Mouse (Mus musculus): ENCODE results near the gene Snx21. TPM values are rescaled to one million over a fixed set of nuclear protein-coding genes. Genes with fewer than 3 reads are reported as not detected.

Gene Snx21
- polyA plus RNA-seq, 1 experiment from 2014 or later: 22.7 TPM

GRCm38 (mm10) chr2:164817703-164818102 lies 32.1 kb downstream of the Snx21 start:
- WGBS: 61% methylated on average over 5 of the region's 5 CpGs
- Histone ChIP-seq H3K4me1 (ENCODE audit: insufficient read depth, low read length) (peaks cover 15% of the 10 kb centered on the region), H3K9me3 (ENCODE audit: low read length) (no peaks in the 10 kb centered on the region), H3K9ac (replicated peaks; ENCODE audit: low read length) (no peak overlapping the region), H3K27ac (ENCODE audit: low read length) (no peak overlapping the region), H3K4me3 (ENCODE audit: low read length) (no peak overlapping the region), H3K36me3 (ENCODE audit: insufficient read depth, low read length) (no peaks in the 10 kb centered on the region; the same call in 1 of the 2 replicates), H3K27me3 (ENCODE audit: insufficient read depth, low read length) (no peaks in the 10 kb centered on the region), H3K4me2 (replicated peaks; ENCODE audit: low read depth, low read length) (no peak overlapping the region)
- no peak for ATAC-seq (ENCODE audit: low FRiP score, low TSS enrichment)

DNA sequence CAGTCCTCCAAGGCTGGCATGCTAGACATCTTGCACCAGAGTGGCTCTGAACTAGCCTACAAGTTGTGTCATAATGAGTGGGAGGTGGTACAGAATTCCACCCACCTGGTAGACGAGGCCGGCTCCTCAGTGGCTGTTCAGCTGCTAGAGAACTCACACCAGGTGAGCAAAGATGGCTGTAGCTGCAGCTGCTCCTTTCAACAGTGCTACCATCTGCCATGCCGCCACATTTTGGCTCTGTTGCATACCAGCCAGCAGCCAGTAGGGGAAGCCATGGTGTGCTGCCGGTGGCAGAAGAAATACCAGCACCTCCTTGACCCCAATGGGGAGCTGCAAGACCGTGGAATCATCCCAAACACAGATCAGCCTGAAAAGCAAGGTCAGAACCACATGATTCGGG lies 35.4 kb downstream of the Snx21 start:
- WGBS: 91% methylated on average over 6 of the region's 6 CpGs
- H3K27me3 ChIP-seq (ENCODE audit: insufficient read depth, low read length): no peaks in the 10 kb centered on the region
- peaks cover 14% of the 10 kb centered on the region for H3K36me3 ChIP-seq (ENCODE audit: insufficient read depth, low read length)
- ATAC-seq (ENCODE audit: low FRiP score, low TSS enrichment): no peak
- no peak overlapping the region for H3K9ac ChIP-seq (replicated peaks; ENCODE audit: low read length)
- H3K4me3 ChIP-seq (ENCODE audit: low read length): no peak overlapping the region
- no peaks in the 10 kb centered on the region for H3K9me3 ChIP-seq (ENCODE audit: low read length)
- H3K4me1 ChIP-seq (ENCODE audit: insufficient read depth, low read length): peaks cover 23% of the 10 kb centered on the region
- no peak overlapping the region for H3K4me2 ChIP-seq (replicated peaks; ENCODE audit: low read depth, low read length)
- no peak overlapping the region for H3K27ac ChIP-seq (ENCODE audit: low read length)

DNA sequence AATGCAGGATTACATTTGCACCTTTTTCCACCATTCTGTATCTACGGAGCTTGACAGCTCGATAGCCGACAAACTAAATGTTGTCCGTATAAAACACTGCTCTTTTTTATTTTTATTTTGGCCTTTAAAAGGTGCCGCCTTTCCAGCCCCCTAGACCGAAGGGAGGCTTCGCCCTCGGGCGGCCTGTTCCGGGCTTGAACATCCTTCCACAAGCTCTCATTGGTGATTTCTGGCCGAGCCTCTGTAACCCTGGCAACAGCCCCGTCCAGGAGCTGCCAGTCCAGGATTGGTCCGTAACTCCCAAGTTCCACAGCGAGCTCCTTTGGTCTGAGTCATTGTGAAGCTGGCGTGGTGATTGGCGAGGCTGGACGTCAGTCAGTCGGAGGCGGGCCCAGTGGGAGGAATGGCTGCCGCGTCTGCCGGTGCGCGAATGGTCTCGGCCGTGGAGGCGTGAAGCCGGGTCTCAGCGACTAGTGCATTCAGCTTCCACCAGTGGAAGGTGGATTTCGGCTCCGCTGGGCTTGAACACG lies 37.1 kb downstream of the Snx21 start, which contains the start of gene Zswim1:
TSS of gene Zswim1 (plus strand) at position 51 of the 530 bp plus-strand sequence.
- Histone ChIP-seq H3K4me1 (ENCODE audit: insufficient read depth, low read length) (peaks cover 14% of the 10 kb centered on the region), H3K36me3 (ENCODE audit: insufficient read depth, low read length) (peaks cover 26% of the 10 kb centered on the region), H3K27me3 (ENCODE audit: insufficient read depth, low read length) (no peaks in the 10 kb centered on the region), H3K4me2 (replicated peaks; ENCODE audit: low read depth, low read length) (peak within 1 kb of the TSS; percentile 59), H3K4me3 (ENCODE audit: low read length) (peak within 1 kb of the TSS; percentile 89), H3K27ac (ENCODE audit: low read length) (peak within 1 kb of the TSS; percentile 86), H3K9me3 (ENCODE audit: low read length) (no peaks in the 10 kb centered on the region), H3K9ac (replicated peaks; ENCODE audit: low read length) (peak within 1 kb of the TSS; percentile 78)
- peak; percentile 99 for ATAC-seq (ENCODE audit: low FRiP score, low TSS enrichment)
- WGBS: 2% methylated on average over 32 of the region's 32 CpGs

GRCm38 (mm10) chr2:164823181-164823585 lies 37.6 kb downstream of the Snx21 start:
- peak overlapping the region; percentile 54 for H3K4me2 ChIP-seq (replicated peaks; ENCODE audit: low read depth, low read length)
- H3K27me3 ChIP-seq (ENCODE audit: insufficient read depth, low read length): no peaks in the 10 kb centered on the region
- peak; percentile 78 for ATAC-seq (ENCODE audit: low FRiP score, low TSS enrichment)
- H3K36me3 ChIP-seq (ENCODE audit: insufficient read depth, low read length): peaks cover 27% of the 10 kb centered on the region
- H3K9ac ChIP-seq (replicated peaks; ENCODE audit: low read length): peak overlapping the region; percentile 78
- 2% methylated on average over 10 of the region's 10 CpGs for WGBS
- no peaks in the 10 kb centered on the region for H3K9me3 ChIP-seq (ENCODE audit: low read length)
- H3K4me3 ChIP-seq (ENCODE audit: low read length): peak overlapping the region; percentile 89
- peak overlapping the region; percentile 86 for H3K27ac ChIP-seq (ENCODE audit: low read length)
- H3K4me1 ChIP-seq (ENCODE audit: insufficient read depth, low read length): peaks cover 14% of the 10 kb centered on the region

DNA sequence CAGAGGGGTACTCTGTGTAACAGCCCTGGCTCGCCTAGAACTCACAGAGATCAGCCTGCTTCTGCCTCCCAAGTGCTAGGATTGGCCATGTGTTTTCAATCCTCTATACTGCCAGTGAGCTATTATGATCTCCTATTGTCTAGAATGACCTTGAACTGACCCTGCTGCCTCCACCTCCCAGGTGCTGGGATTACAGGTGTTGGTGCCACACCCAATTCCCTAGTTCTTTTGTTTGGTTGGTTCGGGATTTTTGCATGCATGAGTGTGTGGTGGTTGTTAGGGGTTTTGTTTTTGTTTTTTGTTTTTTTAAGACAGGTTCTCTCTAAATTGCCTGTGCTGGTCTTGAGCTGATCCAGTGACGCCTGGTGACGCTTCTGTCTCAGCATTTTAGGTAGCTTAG lies 38.3 kb downstream of the Snx21 start:
- H3K9ac ChIP-seq (replicated peaks; ENCODE audit: low read length): no peak overlapping the region
- 90% methylated on average over 4 of the region's 4 CpGs for WGBS
- H3K4me3 ChIP-seq (ENCODE audit: low read length): no peak overlapping the region
- no peak for ATAC-seq (ENCODE audit: low FRiP score, low TSS enrichment)
- H3K4me1 ChIP-seq (ENCODE audit: insufficient read depth, low read length): peaks cover 14% of the 10 kb centered on the region
- no peaks in the 10 kb centered on the region for H3K9me3 ChIP-seq (ENCODE audit: low read length)
- no peaks in the 10 kb centered on the region for H3K27me3 ChIP-seq (ENCODE audit: insufficient read depth, low read length)
- H3K36me3 ChIP-seq (ENCODE audit: insufficient read depth, low read length): peaks cover 27% of the 10 kb centered on the region
- H3K4me2 ChIP-seq (replicated peaks; ENCODE audit: low read depth, low read length): 0 out of 2 replicates have a peak overlapping the region, but pooled peaks have one; percentile 54
- H3K27ac ChIP-seq (ENCODE audit: low read length): no peak overlapping the region

DNA sequence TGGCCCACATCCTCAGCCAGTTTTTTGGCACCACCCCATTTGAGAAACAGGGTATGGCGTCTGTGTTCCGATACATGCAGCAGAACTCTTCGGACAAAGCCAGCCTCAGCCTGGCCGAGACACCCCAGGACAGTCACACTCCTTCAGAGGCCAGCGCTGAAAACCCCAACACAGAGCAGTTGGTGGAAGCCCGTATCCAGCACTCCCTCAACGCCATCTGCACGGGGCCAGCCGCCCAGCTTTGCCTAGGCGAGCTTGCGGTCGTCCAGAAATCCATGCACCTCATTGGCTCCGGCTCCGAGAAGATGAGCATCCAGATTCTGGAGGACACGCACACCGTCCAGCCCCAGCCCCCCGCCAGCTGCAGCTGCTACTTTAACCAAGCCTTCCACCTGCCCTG lies 39.9 kb downstream of the Snx21 start:
- no peak overlapping the region for H3K9ac ChIP-seq (replicated peaks; ENCODE audit: low read length)
- 94% methylated on average over 17 of the region's 17 CpGs for WGBS

DNA sequence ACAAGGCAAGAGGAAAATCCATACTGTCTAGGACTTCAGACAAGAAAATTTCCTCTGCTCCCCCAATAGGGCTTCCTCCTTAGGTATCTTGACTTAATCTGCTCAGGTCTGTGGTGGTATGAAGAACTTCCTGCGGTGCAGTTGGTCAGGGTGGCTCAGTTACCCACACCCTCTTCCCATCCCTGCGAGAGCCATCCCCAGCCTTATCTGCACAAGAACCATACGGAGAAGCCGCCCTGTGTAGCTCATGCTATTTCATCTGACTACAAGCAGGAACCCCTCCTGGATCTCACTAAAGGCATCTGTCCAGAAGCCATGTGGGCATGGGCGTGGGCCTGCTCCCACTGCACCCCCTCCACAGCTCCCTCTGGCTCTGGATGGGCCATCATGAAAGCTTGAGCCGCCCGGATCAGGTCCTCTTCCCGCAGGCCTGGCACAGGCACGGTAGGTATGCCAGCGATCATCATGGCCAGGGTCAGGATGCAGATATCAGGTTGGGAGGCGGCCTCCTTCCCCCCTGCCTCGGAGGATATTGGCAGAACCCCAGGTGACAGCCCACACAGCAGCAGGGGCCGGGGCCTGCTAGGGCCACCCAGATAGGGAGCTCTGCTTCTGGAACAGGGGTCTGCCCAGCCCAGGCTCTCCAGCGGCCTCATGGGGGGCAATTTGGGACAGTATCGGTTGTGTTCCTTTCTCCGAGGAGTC lies 41.7 kb downstream of the Snx21 start:
- H3K27me3 ChIP-seq (ENCODE audit: insufficient read depth, low read length): no peaks in the 10 kb centered on the region
- H3K4me3 ChIP-seq (ENCODE audit: low read length): no peak overlapping the region
- 88% methylated on average over 16 of the region's 16 CpGs for WGBS
- no peak overlapping the region for H3K9ac ChIP-seq (replicated peaks; ENCODE audit: low read length)
- no peak for ATAC-seq (ENCODE audit: low FRiP score, low TSS enrichment)
- H3K9me3 ChIP-seq (ENCODE audit: low read length): no peaks in the 10 kb centered on the region
- H3K4me2 ChIP-seq (replicated peaks; ENCODE audit: low read depth, low read length): no peak overlapping the region
- H3K36me3 ChIP-seq (ENCODE audit: insufficient read depth, low read length): peaks cover 27% of the 10 kb centered on the region
- H3K27ac ChIP-seq (ENCODE audit: low read length): no peak overlapping the region
- H3K4me1 ChIP-seq (ENCODE audit: insufficient read depth, low read length): peaks cover 12% of the 10 kb centered on the region

More for the DNA sequence above, 39.9 kb downstream of the Snx21 start:
- no peak for ATAC-seq (ENCODE audit: low FRiP score, low TSS enrichment)
- Histone ChIP-seq H3K27ac (ENCODE audit: low read length) (no peak overlapping the region), H3K36me3 (ENCODE audit: insufficient read depth, low read length) (peaks cover 27% of the 10 kb centered on the region), H3K4me1 (ENCODE audit: insufficient read depth, low read length) (peaks cover 14% of the 10 kb centered on the region), H3K27me3 (ENCODE audit: insufficient read depth, low read length) (no peaks in the 10 kb centered on the region), H3K4me2 (replicated peaks; ENCODE audit: low read depth, low read length) (no peak overlapping the region), H3K4me3 (ENCODE audit: low read length) (no peak overlapping the region), H3K9me3 (ENCODE audit: low read length) (no peaks in the 10 kb centered on the region)

DNA sequence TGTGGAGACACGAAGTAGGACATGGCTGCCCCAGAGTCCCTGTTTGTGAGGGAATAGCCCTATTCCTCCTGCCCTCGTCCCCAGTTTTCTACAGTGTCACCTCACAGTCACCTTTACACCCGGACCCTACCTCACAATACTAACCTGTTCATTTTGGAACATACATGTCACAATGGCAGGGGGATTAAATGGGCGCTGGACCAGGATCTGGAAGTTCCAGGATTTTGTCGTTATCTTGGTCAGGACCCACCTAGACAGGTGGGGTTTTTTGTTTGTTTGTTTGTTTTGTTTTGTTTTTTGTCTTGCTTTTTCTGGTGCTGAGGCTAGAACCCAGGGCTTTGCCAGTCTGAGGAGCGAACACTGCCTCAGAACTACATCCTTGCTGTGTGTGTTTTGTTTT lies 42.8 kb downstream of the Snx21 start, which contains the start of gene Spata25:
TSS of gene Spata25 (minus strand) at position 101 of the 400 bp plus-strand sequence.
- Histone ChIP-seq H3K27ac (ENCODE audit: low read length) (no peak within 1 kb of the TSS), H3K4me1 (ENCODE audit: insufficient read depth, low read length) (peaks cover 7% of the 10 kb centered on the region), H3K4me3 (ENCODE audit: low read length) (no peak within 1 kb of the TSS), H3K9me3 (ENCODE audit: low read length) (no peaks in the 10 kb centered on the region), H3K4me2 (replicated peaks; ENCODE audit: low read depth, low read length) (no peak within 1 kb of the TSS), H3K27me3 (ENCODE audit: insufficient read depth, low read length) (no peaks in the 10 kb centered on the region), H3K9ac (replicated peaks; ENCODE audit: low read length) (no peak within 1 kb of the TSS), H3K36me3 (ENCODE audit: insufficient read depth, low read length) (peaks cover 27% of the 10 kb centered on the region)
- ATAC-seq (ENCODE audit: low FRiP score, low TSS enrichment): no peak
- WGBS: 81% methylated on average over 6 of the region's 6 CpGs

DNA sequence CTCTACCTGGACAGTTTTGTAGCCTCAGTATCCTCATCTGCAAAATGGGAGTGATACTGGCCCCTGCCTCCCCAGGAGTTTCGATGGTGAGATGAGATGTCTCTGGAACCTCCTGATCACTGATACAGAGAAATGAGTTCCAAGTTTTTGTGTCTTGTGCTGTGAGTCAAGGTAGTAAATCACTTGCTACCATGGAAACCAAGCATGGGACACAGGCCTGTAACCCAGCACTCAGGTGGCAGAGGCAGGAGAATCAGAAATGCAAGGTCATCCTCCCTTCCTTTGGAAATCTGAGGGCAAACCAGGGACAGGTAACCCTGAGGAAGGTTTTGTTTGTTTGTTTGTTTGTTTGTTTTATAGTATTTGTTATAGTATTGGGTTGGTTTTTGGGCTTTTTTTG lies 43.5 kb downstream of the Snx21 start:
- Histone ChIP-seq H3K36me3 (ENCODE audit: insufficient read depth, low read length) (peaks cover 27% of the 10 kb centered on the region), H3K4me3 (ENCODE audit: low read length) (no peak overlapping the region), H3K9ac (replicated peaks; ENCODE audit: low read length) (no peak overlapping the region), H3K4me2 (replicated peaks; ENCODE audit: low read depth, low read length) (no peak overlapping the region), H3K4me1 (ENCODE audit: insufficient read depth, low read length) (peaks cover 2% of the 10 kb centered on the region), H3K9me3 (ENCODE audit: low read length) (no peaks in the 10 kb centered on the region), H3K27me3 (ENCODE audit: insufficient read depth, low read length) (no peaks in the 10 kb centered on the region), H3K27ac (ENCODE audit: low read length) (no peak overlapping the region)
- no peak for ATAC-seq (ENCODE audit: low FRiP score, low TSS enrichment)
- WGBS: 96% methylated on average over 1 of the region's 1 CpGs

- Histone ChIP-seq H3K4me3 (ENCODE audit: low read length) (no peak overlapping the region), H3K36me3 (ENCODE audit: insufficient read depth, low read length) (peaks cover 13% of the 10 kb centered on the region), H3K27me3 (ENCODE audit: insufficient read depth, low read length) (no peaks in the 10 kb centered on the region), H3K9me3 (ENCODE audit: low read length) (no peaks in the 10 kb centered on the region), H3K4me2 (replicated peaks; ENCODE audit: low read depth, low read length) (no peak overlapping the region), H3K9ac (replicated peaks; ENCODE audit: low read length) (no peak overlapping the region), H3K4me1 (ENCODE audit: insufficient read depth, low read length) (peaks cover 9% of the 10 kb centered on the region), H3K27ac (ENCODE audit: low read length) (no peak overlapping the region)
- WGBS: 65% methylated on average over 10 of the region's 10 CpGs
- ATAC-seq (ENCODE audit: low FRiP score, low TSS enrichment): no peak
These were observed 45.4 kb downstream of the Snx21 start for GRCm38 (mm10) chr2:164831029-164831428.

Data from kidney, embryonic 16.5 days (tissue).